Mouse (Mus musculus) myocyte (in vitro differentiated cells): ENCODE results near the gene Cyp2d22. TPM values are rescaled to one million over a fixed set of nuclear protein-coding genes. Genes with fewer than 3 reads are reported as not detected.

Experiments
- H3K27me3 ChIP-seq: one replicate; pipeline ENCODE4 v1.6.1; 2011; ENCODE audit not compliant: control insufficient read depth, insufficient read depth, insufficient read length
- H3K36me3 ChIP-seq: one replicate; pipeline ENCODE4 v1.6.1; 2011; ENCODE audit not compliant: control insufficient read depth, insufficient read depth
- H3K4me2 ChIP-seq: one replicate; pipeline ENCODE4 v1.6.1; 2011; ENCODE audit warnings: low read depth, control low read depth
- H3K4me3 ChIP-seq: one replicate; pipeline ENCODE4 v1.5.1; 2011; ENCODE audit warnings: mild to moderate bottlenecking, control low read depth, moderate library complexity
- H3K79me2 ChIP-seq: one replicate; pipeline ENCODE4 v1.6.1; 2011; ENCODE audit not compliant: control insufficient read depth, insufficient read depth
- H3ac ChIP-seq: one replicate; pipeline ENCODE4 v1.6.1; 2011; ENCODE audit not compliant: control insufficient read depth, insufficient read length
- CEBPB ChIP-seq: IDR thresholded peaks from 2 replicates; pipeline ENCODE4 v1.6.1; 2011; ENCODE audit warnings: mild to moderate bottlenecking, moderate library complexity; ENCODE audit not compliant: poor library complexity, insufficient read depth, severe bottlenecking
- E2F4 ChIP-seq: IDR thresholded peaks from one replicate; pipeline ENCODE4 v1.6.1; 2011; ENCODE audit warnings: mild to moderate bottlenecking, control low read depth, moderate library complexity; ENCODE audit not compliant: insufficient read depth
- MAX ChIP-seq: IDR thresholded peaks from one replicate; pipeline ENCODE4 v1.6.1; 2011; ENCODE audit warnings: low read depth, mild to moderate bottlenecking, control low read depth
- MYOD1 ChIP-seq, 3 experiments: IDR thresholded peaks; one replicate each; pipeline ENCODE4 v1.6.1; 2011; ENCODE audit warnings: control low read depth in 2 of 3, low read depth in 2 of 3, mild to moderate bottlenecking in 2 of 3, moderate library complexity in 1 of 3; ENCODE audit not compliant: insufficient read length in 2 of 3, control insufficient read depth in 1 of 3
- MYOG ChIP-seq, 3 experiments: IDR thresholded peaks; one replicate each; pipeline ENCODE4 v1.6.1; 2011; ENCODE audit warnings: control low read depth in 2 of 3, low read depth in 2 of 3, mild to moderate bottlenecking in 2 of 3; ENCODE audit not compliant: insufficient read length in 2 of 3, control insufficient read depth in 1 of 3, insufficient read depth in 1 of 3
- POLR2A ChIP-seq: IDR thresholded peaks from one replicate; pipeline ENCODE4 v1.6.1; 2011; ENCODE audit warnings: low read depth, mild to moderate bottlenecking, control low read depth, moderate library complexity; ENCODE audit not compliant: insufficient read length
- POLR2AphosphoS2 ChIP-seq: IDR thresholded peaks from one replicate; pipeline ENCODE4 v1.6.1; 2011; ENCODE audit warnings: low read depth, control low read depth; ENCODE audit not compliant: insufficient read length
- REST ChIP-seq: IDR thresholded peaks from one replicate; pipeline ENCODE4 v1.6.1; 2011; ENCODE audit warnings: mild to moderate bottlenecking, control low read depth, moderate library complexity; ENCODE audit not compliant: insufficient read depth, insufficient read length
- SRF ChIP-seq: IDR thresholded peaks from one replicate; pipeline ENCODE4 v1.6.1; 2011; ENCODE audit warnings: low read depth; ENCODE audit not compliant: control insufficient read depth, insufficient read length
- TCF12 ChIP-seq: IDR thresholded peaks from one replicate; pipeline ENCODE4 v1.6.1; 2011; ENCODE audit warnings: mild to moderate bottlenecking, control low read depth; ENCODE audit not compliant: poor library complexity, insufficient read depth, severe bottlenecking
- TCF3 ChIP-seq: IDR thresholded peaks from one replicate; pipeline ENCODE4 v1.6.1; 2011; ENCODE audit warnings: low read depth, control low read depth; ENCODE audit not compliant: insufficient read length
- USF1 ChIP-seq: IDR thresholded peaks from one replicate; pipeline ENCODE4 v1.6.1; 2011; ENCODE audit warnings: low read depth, mild to moderate bottlenecking, control low read depth, moderate library complexity
- polyA plus RNA-seq: library from polyadenylated mRNA; unstranded; fragments of >200 nt; fragmentation: generic; extraction: Trizol; gene quantifications from one replicate; pipeline ENCODE4 v1.2.1, GENCODE M21; 2012; ENCODE audit warnings: missing spikeins

Cyp2d22 gene
- polyA plus RNA-seq, 1 experiment: 2.4 TPM

GRCm38 (mm10) chr15:82385729-82386128 is 5.7 kb upstream of the Cyp2d22 start:
- TF ChIP-seq E2F4: no peak
- TF ChIP-seq REST: no peak
- no peak for TF ChIP-seq CEBPB
- no peak for TF ChIP-seq MYOG (IDR thresholded peaks at IDR 0.05; ENCODE audit: control insufficient read depth in 1 of 3, insufficient read depth in 1 of 3, insufficient read length in 2 of 3, low read depth in 2 of 3)
- no peak for TF ChIP-seq MAX
- no peak for TF ChIP-seq TCF3
- TF ChIP-seq POLR2AphosphoS2: no peak
- no peak for TF ChIP-seq USF1
- no peak for TF ChIP-seq MYOD1 (IDR thresholded peaks at IDR 0.05; ENCODE audit: control insufficient read depth in 1 of 3, insufficient read length in 2 of 3, low read depth in 2 of 3)
- no peak for TF ChIP-seq TCF12
- TF ChIP-seq SRF: no peak
- no peak for TF ChIP-seq POLR2A
- H3K27me3 ChIP-seq: peaks cover 18% of the 10 kb centered on the region

GRCm38 (mm10) chr15:82382441-82382840 is 2.4 kb upstream of the Cyp2d22 start:
- Histone ChIP-seq H3K79me2 (no peaks in the 10 kb centered on the region), H3K4me3 (no peak overlapping the region), H3K4me2 (no peak overlapping the region), H3ac (no peak overlapping the region), H3K27me3 (peaks cover 5% of the 10 kb centered on the region), H3K36me3 (no peaks in the 10 kb centered on the region)
- TF ChIP-seq MYOD1 (IDR thresholded peaks at IDR 0.05; ENCODE audit: control insufficient read depth in 1 of 3, insufficient read length in 2 of 3, low read depth in 2 of 3) (no peak), POLR2A (no peak), REST (no peak), TCF12 (no peak)

More at GRCm38 (mm10) chr15:82385729-82386128, 5.7 kb upstream of the Cyp2d22 start:
- Histone ChIP-seq H3K4me3 (no peak overlapping the region), H3ac (no peak overlapping the region), H3K4me2 (no peak overlapping the region), H3K79me2 (no peaks in the 10 kb centered on the region), H3K36me3 (no peaks in the 10 kb centered on the region)

- peak overlapping the region; percentile 36 for H3K4me2 ChIP-seq
- peaks cover 5% of the 10 kb centered on the region for H3K27me3 ChIP-seq
- H3K79me2 ChIP-seq: no peaks in the 10 kb centered on the region
- H3ac ChIP-seq: no peak overlapping the region
- TF ChIP-seq CEBPB: no peak
- TF ChIP-seq TCF3: no peak
- no peak for TF ChIP-seq TCF12
- TF ChIP-seq MYOD1 (IDR thresholded peaks at IDR 0.05; ENCODE audit: control insufficient read depth in 1 of 3, insufficient read length in 2 of 3, low read depth in 2 of 3): no peak
- TF ChIP-seq REST: no peak
- TF ChIP-seq E2F4: no peak
- no peak for TF ChIP-seq MYOG (IDR thresholded peaks at IDR 0.05; ENCODE audit: control insufficient read depth in 1 of 3, insufficient read depth in 1 of 3, insufficient read length in 2 of 3, low read depth in 2 of 3)
- TF ChIP-seq POLR2AphosphoS2: no peak
- TF ChIP-seq USF1: no peak
- TF ChIP-seq POLR2A: no peak
- TF ChIP-seq SRF: no peak
- TF ChIP-seq MAX: no peak
- H3K36me3 ChIP-seq: no peaks in the 10 kb centered on the region
- H3K4me3 ChIP-seq: peak overlapping the region; percentile 11
These were observed 628 bp upstream of the Cyp2d22 start for GRCm38 (mm10) chr15:82380714-82381062.

GRCm38 (mm10) chr15:82379511-82379870 is 569 bp downstream of the Cyp2d22 start:
- no peak overlapping the region for H3ac ChIP-seq
- TF ChIP-seq TCF3 (no peak), REST (no peak), E2F4 (no peak), CEBPB (no peak), USF1 (no peak), TCF12 (no peak), POLR2AphosphoS2 (no peak), MYOD1 (IDR thresholded peaks at IDR 0.05; ENCODE audit: control insufficient read depth in 1 of 3, insufficient read length in 2 of 3, low read depth in 2 of 3) (no peak), SRF (no peak), MYOG (IDR thresholded peaks at IDR 0.05; ENCODE audit: control insufficient read depth in 1 of 3, insufficient read depth in 1 of 3, insufficient read length in 2 of 3, low read depth in 2 of 3) (no peak)
- H3K4me3 ChIP-seq: peak overlapping the region; percentile 11
- no peaks in the 10 kb centered on the region for H3K79me2 ChIP-seq
- H3K36me3 ChIP-seq: no peaks in the 10 kb centered on the region
- H3K4me2 ChIP-seq: peak overlapping the region; percentile 43
- H3K27me3 ChIP-seq: no peaks in the 10 kb centered on the region
